10 mouse cellular contexts compared by ENCODE assay signal in genomic region chr13:97441803-97442202, GRCm38 (mm10).
DNase-seq lines count a peak whose midpoint lies in the region; ATAC-seq and TF ChIP-seq lines count a peak whose summit lies in the region.
"Had no signal": no experiment of that assay in that cellular context is flagged by ENCODE, and none has a peak within 500 bp of the region (broad histone marks: within the 10 kb centered on the region; RNA-seq: fewer than 3 reads in every experiment).

No protein-coding gene starts in this region.

- no peak for TF ChIP-seq EP300 in MEL (IDR thresholded peaks at IDR 0.05; ENCODE audit: low read depth in 1 of 2, low read length in 2 of 2)

- DNase-seq in forebrain, embryonic 11.5 days (ENCODE audit: low spot score), result no peak
- no peak for DNase-seq in layer of hippocampus, adult 2 months (ENCODE audit: low spot score in 2 of 2)
- DNase-seq in layer of hippocampus, adult 18-20 months (ENCODE audit: low spot score in 2 of 2), result no peak
- no peak for DNase-seq in MEL (ENCODE audit: low read depth, low spot score)
- no peak for DNase-seq in limb, embryonic 10.5 days (ENCODE audit: low spot score)
- no peak for DNase-seq in layer of hippocampus, postnatal 14 days (ENCODE audit: low spot score in 2 of 2)
- DNase-seq in spleen, adult 18-20 months, result no peak
- DNase-seq: gastrocnemius, postnatal 36 days; lung, adult 18-20 months had no signal

- no peak for TF ChIP-seq CTCF in layer of hippocampus, adult 2 months (conservative IDR thresholded peaks at IDR 0.05)
- TF ChIP-seq CTCF in MEL (IDR thresholded peaks at IDR 0.05 in 2 of 3, conservative IDR thresholded peaks at IDR 0.05 in 1 of 3; ENCODE audit: control insufficient read depth in 1 of 3, insufficient read depth in 1 of 3, low read depth in 2 of 3, low read length in 3 of 3, poor library complexity in 1 of 3, severe bottlenecking in 1 of 3), result no peak

- H3K9ac ChIP-seq in forebrain, embryonic 12.5 days, result no peak overlapping the region
- H3K9ac ChIP-seq in forebrain, embryonic 11.5 days (ENCODE audit: low read length), result no peak overlapping the region
- H3K9ac ChIP-seq in MEL (ENCODE audit: control insufficient read depth, low read depth, low read length, poor library complexity, severe bottlenecking), result peak overlapping the region; percentile 64

- no peak for TF ChIP-seq RAD21 in MEL (IDR thresholded peaks at IDR 0.05; ENCODE audit: low read depth, low read length)

- WGBS in forebrain, embryonic 12.5 days, result 40% methylated on average over 2 of the region's 2 CpGs
- 45% methylated on average over 2 of the region's 2 CpGs for WGBS in forebrain, embryonic 11.5 days
- WGBS in limb, embryonic 10.5 days, result 58% methylated on average over 2 of the region's 2 CpGs

- H3K79me2 ChIP-seq in MEL (ENCODE audit: control insufficient read depth, insufficient read depth, low read length, poor library complexity), result no peaks in the 10 kb centered on the region; the same call in 1 of the 2 replicates

- H3K27me3 ChIP-seq in forebrain, embryonic 12.5 days, result 0 out of 2 replicates have a peak, but pooled peaks cover 3% of the 10 kb centered on the region
- no peaks in the 10 kb centered on the region for H3K27me3 ChIP-seq in forebrain, embryonic 11.5 days (ENCODE audit: control insufficient read depth, insufficient read depth, low read length)
- no peaks in the 10 kb centered on the region for H3K27me3 ChIP-seq in MEL (ENCODE audit: control insufficient read depth in 1 of 2, insufficient read depth in 2 of 2, low read length in 2 of 2)
- H3K27me3 ChIP-seq in limb, embryonic 10.5 days (ENCODE audit: low read depth, poor library complexity, severe bottlenecking), result peaks cover 23% of the 10 kb centered on the region

- no peak for TF ChIP-seq POLR2A in MEL (IDR thresholded peaks at IDR 0.05; ENCODE audit: control insufficient read depth in 1 of 2, insufficient read depth in 1 of 2, low read depth in 1 of 2, low read length in 2 of 2, poor library complexity in 1 of 2)

- H3K36me3 ChIP-seq in forebrain, embryonic 12.5 days (replicated peaks), result no peaks in the 10 kb centered on the region
- no peaks in the 10 kb centered on the region for H3K36me3 ChIP-seq in forebrain, embryonic 11.5 days (ENCODE audit: control insufficient read depth, insufficient read depth, low read length)
- peaks cover 0 to 17% of the 10 kb centered on the region in 2 experiments; a peak in 2 of 4 replicates for H3K36me3 ChIP-seq in MEL (ENCODE audit: control insufficient read depth in 1 of 2, insufficient read depth in 2 of 2, low read length in 2 of 2)
- H3K36me3 ChIP-seq in limb, embryonic 10.5 days, result no peaks in the 10 kb centered on the region

- peaks cover 55% of the 10 kb centered on the region for H3K4me1 ChIP-seq in forebrain, embryonic 12.5 days
- peaks cover 19% of the 10 kb centered on the region for H3K4me1 ChIP-seq in forebrain, embryonic 11.5 days (replicated peaks; ENCODE audit: control insufficient read depth, insufficient read depth, low read length)
- H3K4me1 ChIP-seq in MEL (ENCODE audit: control insufficient read depth in 1 of 2, insufficient read depth in 2 of 2, low read length in 2 of 2), result peaks cover 10 to 32% of the 10 kb centered on the region in 2 experiments
- H3K4me1 ChIP-seq in limb, embryonic 10.5 days, result peaks cover 41% of the 10 kb centered on the region

- H3K9me3 ChIP-seq in forebrain, embryonic 12.5 days, result no peaks in the 10 kb centered on the region
- no peaks in the 10 kb centered on the region for H3K9me3 ChIP-seq in forebrain, embryonic 11.5 days (ENCODE audit: control insufficient read depth, low read length)
- no peaks in the 10 kb centered on the region for H3K9me3 ChIP-seq in MEL (replicated peaks; ENCODE audit: insufficient read depth, low read length)
- H3K9me3 ChIP-seq in limb, embryonic 10.5 days (replicated peaks), result no peaks in the 10 kb centered on the region

- H3K27ac ChIP-seq in forebrain, embryonic 12.5 days, result peak overlapping the region; percentile 47; the same call in 1 of the 2 replicates
- H3K27ac ChIP-seq in forebrain, embryonic 11.5 days (ENCODE audit: low read depth, low read length), result no peak overlapping the region
- peak overlapping the region; percentile 46; the same call in 1 of the 2 replicates for H3K27ac ChIP-seq in layer of hippocampus, adult 2 months
- H3K27ac ChIP-seq in MEL (ENCODE audit: control insufficient read depth, low read depth, low read length), result peak overlapping the region; percentile 80
- H3K27ac ChIP-seq in limb, embryonic 10.5 days, result peak overlapping the region; percentile 81

- H3K4me2 ChIP-seq in forebrain, embryonic 12.5 days, result no peak overlapping the region
- no peak overlapping the region for H3K4me2 ChIP-seq in forebrain, embryonic 11.5 days (ENCODE audit: low read depth, low read length, severe bottlenecking)

- no peak overlapping the region for H3K4me3 ChIP-seq in forebrain, embryonic 12.5 days (replicated peaks)
- no peak overlapping the region for H3K4me3 ChIP-seq in forebrain, embryonic 11.5 days (ENCODE audit: low read depth, low read length)
- no peak overlapping the region for H3K4me3 ChIP-seq in layer of hippocampus, adult 2 months
- peak overlapping the region; percentile 57 to 59 for H3K4me3 ChIP-seq in MEL (ENCODE audit: control insufficient read depth in 1 of 2, insufficient read depth in 1 of 2, low read depth in 2 of 2, low read length in 2 of 2)
- no peak overlapping the region for H3K4me3 ChIP-seq in limb, embryonic 10.5 days

- ATAC-seq in forebrain, embryonic 12.5 days (ENCODE audit: low FRiP score), result no peak
- ATAC-seq in forebrain, embryonic 11.5 days (replicated peaks; ENCODE audit: low FRiP score), result no peak

TF ChIP-seq in MEL, 35 proteins besides CTCF, POLR2A, EP300 and RAD21:
- TF ChIP-seq TBP (IDR thresholded peaks at IDR 0.05; ENCODE audit: low read depth, low read length) (no peak), NRF1 (IDR thresholded peaks at IDR 0.05; ENCODE audit: insufficient read depth, low read depth, low read length, poor library complexity, severe bottlenecking) (no peak), ETS1 (IDR thresholded peaks at IDR 0.05; ENCODE audit: low read depth, low read length) (no peak), TAL1 (IDR thresholded peaks at IDR 0.05; ENCODE audit: low read length) (no peak), MXI1 (IDR thresholded peaks at IDR 0.05; ENCODE audit: low read depth, low read length) (no peak), SMC3 (IDR thresholded peaks at IDR 0.05; ENCODE audit: low read depth, low read length) (no peak)

Comparison
In these comparisons a context has a peak if more than half of its experiments do, and no peak if none do; other contexts are left out.
1. H3K4me3 ChIP-seq: peak in MEL (2 of 2); none in forebrain, embryonic 12.5 days (single experiment), forebrain, embryonic 11.5 days (single experiment), layer of hippocampus, adult 2 months (single experiment) and limb, embryonic 10.5 days (single experiment).